Mouse (Mus musculus): ENCODE data around the gene Aprt. TPM values are rescaled to one million over a fixed set of nuclear protein-coding genes. Genes with fewer than 3 reads are reported as not detected.
"Not testable (repeated sequence)": the region's sequence is repeated elsewhere in the genome, so short reads cannot be mapped to it uniquely, and the experiment has no call there.

The Aprt gene
- polyA plus RNA-seq, 1 experiment from 2014 or later = 235 TPM

DNA sequence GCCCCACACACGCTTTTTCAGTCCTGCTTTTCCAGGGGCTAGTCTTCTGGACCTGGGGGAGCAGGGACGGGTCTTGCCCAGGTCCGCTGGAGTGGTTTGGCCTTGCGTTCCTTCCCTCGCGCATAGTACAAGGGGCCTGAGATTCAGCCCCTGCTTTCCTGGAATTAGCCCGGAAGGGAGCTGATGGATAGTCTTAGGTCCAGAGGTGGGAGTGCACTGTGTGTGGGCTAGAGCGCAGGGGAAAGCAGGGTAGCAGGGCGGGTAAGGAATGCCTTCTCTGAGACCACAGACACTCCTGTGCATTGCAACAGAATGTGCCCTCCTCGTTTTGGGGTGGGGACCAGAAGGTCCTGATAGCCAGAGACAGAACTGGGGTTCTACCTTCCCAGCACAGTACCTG lies 407 bp upstream of the Aprt start:
- H3K36me3 ChIP-seq (ENCODE audit: control insufficient read depth, insufficient read depth, low read length) = peaks cover 4% of the 10 kb centered on the region; the same call in 1 of the 2 replicates
- H3K4me2 ChIP-seq (ENCODE audit: low read depth, low read length, severe bottlenecking) = peak overlapping the region; percentile 52; the same call in 1 of the 2 replicates
- peaks cover 24% of the 10 kb centered on the region for H3K4me1 ChIP-seq (replicated peaks; ENCODE audit: control insufficient read depth, insufficient read depth, low read length)
- 42% methylated on average over 10 of the region's 10 CpGs for WGBS
- ATAC-seq (replicated peaks; ENCODE audit: low FRiP score) = peak; percentile 26
- no peak for DNase-seq (ENCODE audit: low spot score)
- no peak overlapping the region for H3K27ac ChIP-seq (ENCODE audit: low read depth, low read length)
- H3K9me3 ChIP-seq (ENCODE audit: control insufficient read depth, low read length) = no peaks in the 10 kb centered on the region
- H3K4me3 ChIP-seq (ENCODE audit: low read depth, low read length) = peak overlapping the region; percentile 44; the same call in 1 of the 2 replicates
- H3K9ac ChIP-seq (ENCODE audit: low read length) = peak overlapping the region; percentile 61
- no peaks in the 10 kb centered on the region for H3K27me3 ChIP-seq (ENCODE audit: control insufficient read depth, insufficient read depth, low read length)

DNA sequence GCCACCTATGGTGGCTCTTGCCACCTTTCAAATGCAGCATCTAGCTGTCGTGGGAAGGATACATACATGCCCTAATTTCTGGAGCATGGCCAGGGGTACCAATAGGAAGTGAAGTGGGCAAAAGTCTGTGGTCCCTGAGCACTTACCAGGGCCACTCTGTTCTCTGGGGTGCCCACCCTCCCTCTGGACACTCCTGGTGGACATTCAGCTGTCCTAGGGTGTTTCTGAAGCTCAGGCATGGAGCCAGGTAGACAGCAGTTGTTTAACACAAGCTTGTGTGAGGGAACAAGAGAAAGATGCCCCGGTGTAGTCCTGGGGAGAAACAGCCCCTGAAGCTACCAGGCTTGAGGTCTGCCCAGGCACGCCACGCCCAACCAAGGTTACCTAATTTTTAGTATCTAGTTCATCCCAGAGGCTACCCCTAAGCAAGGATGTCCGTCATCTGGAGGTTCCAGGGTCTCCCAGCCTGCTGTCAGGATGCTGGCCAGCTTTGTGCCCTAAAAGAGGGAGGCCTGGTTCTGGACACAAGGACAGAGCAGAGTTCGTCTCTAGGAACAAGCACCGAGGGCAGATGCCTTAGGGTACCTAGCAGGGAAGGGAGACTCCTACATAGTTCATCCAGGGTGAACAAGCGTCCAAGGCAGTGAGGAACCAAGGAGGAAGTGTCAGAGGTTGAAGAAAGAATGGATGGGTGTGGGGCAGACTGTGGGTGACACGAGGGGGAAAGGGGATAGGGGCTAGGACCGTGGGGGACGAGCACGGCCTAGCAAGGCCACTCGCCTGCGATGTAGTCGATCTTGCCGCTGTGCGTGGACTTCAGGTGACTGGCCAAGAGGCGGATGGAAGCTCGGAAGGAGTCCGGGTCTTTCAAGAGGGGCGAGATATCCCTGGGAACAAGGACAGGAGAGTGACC lies 718 bp downstream of the Aprt start:
- no peak overlapping the region for H3K27ac ChIP-seq (ENCODE audit: low read depth, low read length)
- H3K4me1 ChIP-seq (replicated peaks; ENCODE audit: control insufficient read depth, insufficient read depth, low read length) = peaks cover 24% of the 10 kb centered on the region
- peaks cover 15% of the 10 kb centered on the region; the same call in 1 of the 2 replicates for H3K36me3 ChIP-seq (ENCODE audit: control insufficient read depth, insufficient read depth, low read length)
- peak overlapping the region; percentile 44 for H3K4me3 ChIP-seq (ENCODE audit: low read depth, low read length)
- peak overlapping the region; percentile 52 for H3K4me2 ChIP-seq (ENCODE audit: low read depth, low read length, severe bottlenecking)
- peak overlapping the region; percentile 61 for H3K9ac ChIP-seq (ENCODE audit: low read length)
- WGBS = 18% methylated on average over 21 of the region's 21 CpGs
- DNase-seq (ENCODE audit: low spot score) (no peak), ATAC-seq (replicated peaks; ENCODE audit: low FRiP score) (peak; percentile 25)
- no peaks in the 10 kb centered on the region for H3K9me3 ChIP-seq (ENCODE audit: control insufficient read depth, low read length)
- no peaks in the 10 kb centered on the region for H3K27me3 ChIP-seq (ENCODE audit: control insufficient read depth, insufficient read depth, low read length)

GRCm38 (mm10) chr8:122575286-122575685 lies 1.4 kb downstream of the Aprt start:
- DNase-seq (ENCODE audit: low spot score) = no peak
- peaks cover 18% of the 10 kb centered on the region for H3K36me3 ChIP-seq (ENCODE audit: control insufficient read depth, insufficient read depth, low read length)
- no peak overlapping the region for H3K27ac ChIP-seq (ENCODE audit: low read depth, low read length)
- no peak overlapping the region for H3K9ac ChIP-seq (ENCODE audit: low read length)
- H3K27me3 ChIP-seq (ENCODE audit: control insufficient read depth, insufficient read depth, low read length) = no peaks in the 10 kb centered on the region
- H3K4me2 ChIP-seq (ENCODE audit: low read depth, low read length, severe bottlenecking) = no peak overlapping the region
- no peaks in the 10 kb centered on the region for H3K9me3 ChIP-seq (ENCODE audit: control insufficient read depth, low read length)
- H3K4me3 ChIP-seq (ENCODE audit: low read depth, low read length) = no peak overlapping the region
- peaks cover 24% of the 10 kb centered on the region for H3K4me1 ChIP-seq (replicated peaks; ENCODE audit: control insufficient read depth, insufficient read depth, low read length)
- 73% methylated on average over 8 of the region's 8 CpGs for WGBS
- ATAC-seq (replicated peaks; ENCODE audit: low FRiP score) = no peak

DNA sequence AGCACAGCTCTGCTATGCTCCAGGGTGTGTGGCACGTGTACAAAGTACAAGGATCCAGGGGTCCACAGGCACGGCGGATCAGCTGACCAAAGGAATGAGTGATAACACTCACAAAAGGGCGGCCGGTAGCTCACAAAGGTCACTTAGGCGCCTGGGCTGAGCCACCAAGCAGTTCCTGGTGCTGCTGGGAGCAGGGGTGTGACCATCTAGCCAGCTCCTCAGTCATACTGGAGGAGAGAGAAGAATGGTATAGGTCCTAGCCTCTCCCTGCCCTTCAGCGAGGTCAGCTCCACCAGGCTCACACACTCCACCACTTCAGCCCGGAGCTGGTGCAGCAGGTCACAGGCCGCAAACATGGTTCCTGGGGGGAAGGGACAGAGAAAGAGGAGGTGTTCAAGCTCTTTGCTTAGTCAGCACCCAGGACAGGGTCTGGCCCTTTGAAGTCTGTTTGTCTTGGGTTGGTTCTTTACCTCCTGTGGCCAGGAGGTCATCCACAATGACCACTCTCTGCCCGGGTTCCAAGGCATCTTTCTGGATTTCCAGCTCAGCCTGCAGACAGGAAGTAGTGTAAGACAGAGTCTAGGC lies 1.9 kb downstream of the Aprt start:
- H3K36me3 ChIP-seq (ENCODE audit: control insufficient read depth, insufficient read depth, low read length) = peaks cover 24% of the 10 kb centered on the region
- H3K4me2 ChIP-seq (ENCODE audit: low read depth, low read length, severe bottlenecking) = no peak overlapping the region
- WGBS = 70% methylated on average over 10 of the region's 10 CpGs
- H3K9me3 ChIP-seq (ENCODE audit: control insufficient read depth, low read length) = no peaks in the 10 kb centered on the region
- H3K9ac ChIP-seq (ENCODE audit: low read length) = no peak overlapping the region
- H3K27ac ChIP-seq (ENCODE audit: low read depth, low read length) = no peak overlapping the region
- no peak for DNase-seq (ENCODE audit: low spot score)
- H3K4me3 ChIP-seq (ENCODE audit: low read depth, low read length) = no peak overlapping the region
- H3K4me1 ChIP-seq (replicated peaks; ENCODE audit: control insufficient read depth, insufficient read depth, low read length) = peaks cover 26% of the 10 kb centered on the region
- ATAC-seq (replicated peaks; ENCODE audit: low FRiP score) = no peak
- H3K27me3 ChIP-seq (ENCODE audit: control insufficient read depth, insufficient read depth, low read length) = no peaks in the 10 kb centered on the region

- H3K4me1 ChIP-seq (replicated peaks; ENCODE audit: control insufficient read depth, insufficient read depth, low read length) = peaks cover 26% of the 10 kb centered on the region; the same call in 1 of the 2 replicates
Observed at GRCm38 (mm10) chr8:122574264-122574663, 2.4 kb downstream of the Aprt start.

DNA sequence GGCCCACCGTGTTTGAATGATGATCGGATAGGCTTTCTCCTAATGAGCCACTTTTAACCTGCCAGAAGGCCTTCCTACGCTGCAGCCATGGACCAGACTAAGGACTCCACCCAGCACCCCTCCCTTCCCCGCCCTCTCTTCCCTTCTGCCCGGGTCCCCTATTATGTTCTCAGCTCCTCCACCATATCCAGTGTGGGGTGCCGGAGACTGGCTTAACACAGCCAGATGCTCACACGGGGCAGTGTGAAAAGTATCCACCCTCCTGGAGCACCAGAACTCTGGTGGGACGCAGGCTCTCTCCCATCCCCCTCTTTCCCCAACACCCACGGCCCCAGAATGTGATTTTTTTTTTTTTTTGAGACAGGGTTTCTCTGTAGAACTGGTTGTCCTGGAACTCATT lies 3.1 kb downstream of the Aprt start:
- Histone ChIP-seq H3K27me3 (ENCODE audit: control insufficient read depth, insufficient read depth, low read length) (no peaks in the 10 kb centered on the region), H3K9ac (ENCODE audit: low read length) (no peak overlapping the region), H3K27ac (ENCODE audit: low read depth, low read length) (0 out of 2 replicates have a peak overlapping the region, but pooled peaks have one; percentile 12), H3K36me3 (ENCODE audit: control insufficient read depth, insufficient read depth, low read length) (peaks cover 24% of the 10 kb centered on the region), H3K4me3 (ENCODE audit: low read depth, low read length) (no peak overlapping the region), H3K4me2 (ENCODE audit: low read depth, low read length, severe bottlenecking) (no peak overlapping the region), H3K4me1 (replicated peaks; ENCODE audit: control insufficient read depth, insufficient read depth, low read length) (peaks cover 24% of the 10 kb centered on the region; the same call in 1 of the 2 replicates), H3K9me3 (ENCODE audit: control insufficient read depth, low read length) (no peaks in the 10 kb centered on the region)
- 53% methylated on average over 9 of the region's 9 CpGs for whole genome bisulfite sequencing
- no peak for DNase-seq (ENCODE audit: low spot score)
- ATAC-seq (replicated peaks; ENCODE audit: low FRiP score) = no peak

More at GRCm38 (mm10) chr8:122574264-122574663, 2.4 kb downstream of the Aprt start:
- 68% methylated on average over 3 of the region's 3 CpGs for WGBS
- Histone ChIP-seq H3K4me2 (ENCODE audit: low read depth, low read length, severe bottlenecking) (no peak overlapping the region), H3K4me3 (ENCODE audit: low read depth, low read length) (no peak overlapping the region), H3K36me3 (ENCODE audit: control insufficient read depth, insufficient read depth, low read length) (peaks cover 24% of the 10 kb centered on the region), H3K9ac (ENCODE audit: low read length) (no peak overlapping the region), H3K9me3 (ENCODE audit: control insufficient read depth, low read length) (no peaks in the 10 kb centered on the region), H3K27me3 (ENCODE audit: control insufficient read depth, insufficient read depth, low read length) (no peaks in the 10 kb centered on the region), H3K27ac (ENCODE audit: low read depth, low read length) (no peak overlapping the region)
- ATAC-seq (replicated peaks; ENCODE audit: low FRiP score) (no peak), DNase-seq (ENCODE audit: low spot score) (no peak)

- H3K36me3 ChIP-seq (ENCODE audit: control insufficient read depth, insufficient read depth, low read length) = peaks cover 24% of the 10 kb centered on the region
- peaks cover 24% of the 10 kb centered on the region; the same call in 1 of the 2 replicates for H3K4me1 ChIP-seq (replicated peaks; ENCODE audit: control insufficient read depth, insufficient read depth, low read length)
- H3K27me3 ChIP-seq (ENCODE audit: control insufficient read depth, insufficient read depth, low read length); H3K4me3 ChIP-seq (ENCODE audit: low read depth, low read length); DNase-seq (ENCODE audit: low spot score); H3K4me2 ChIP-seq (ENCODE audit: low read depth, low read length, severe bottlenecking); ATAC-seq (replicated peaks; ENCODE audit: low FRiP score); H3K9me3 ChIP-seq (ENCODE audit: control insufficient read depth, low read length); H3K9ac ChIP-seq (ENCODE audit: low read length): not testable (repeated sequence)
- 0 out of 2 replicates have a peak overlapping the region, but pooled peaks have one; percentile 12 for H3K27ac ChIP-seq (ENCODE audit: low read depth, low read length)
- WGBS = 40% methylated on average over 4 of the region's 4 CpGs
Observed at GRCm38 (mm10) chr8:122573176-122573575, 3.5 kb downstream of the Aprt start.

DNA sequence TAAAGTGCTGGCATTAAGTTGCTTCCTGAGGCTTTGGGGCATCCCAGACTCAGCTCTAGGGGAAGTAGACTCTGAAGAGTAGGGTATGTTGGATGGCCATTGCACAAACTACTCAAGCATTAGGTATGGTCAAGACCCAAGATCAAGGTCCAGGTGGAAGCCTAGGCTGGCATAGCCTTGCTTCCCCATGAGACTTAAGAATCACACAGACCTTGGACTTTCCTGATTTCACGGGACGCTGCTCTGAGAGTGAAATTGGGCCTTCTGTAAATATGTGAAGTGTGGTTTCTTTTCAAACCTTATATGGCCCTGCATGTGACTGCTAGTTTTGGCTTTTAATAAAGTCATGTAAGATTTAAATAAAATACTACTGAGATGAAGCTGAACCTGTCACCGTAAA lies 4.0 kb downstream of the Aprt start:
- Histone ChIP-seq H3K9me3 (ENCODE audit: control insufficient read depth, low read length) (no peaks in the 10 kb centered on the region), H3K4me2 (ENCODE audit: low read depth, low read length, severe bottlenecking) (no peak overlapping the region), H3K4me1 (replicated peaks; ENCODE audit: control insufficient read depth, insufficient read depth, low read length) (peaks cover 24% of the 10 kb centered on the region; the same call in 1 of the 2 replicates), H3K27ac (ENCODE audit: low read depth, low read length) (no peak overlapping the region), H3K9ac (ENCODE audit: low read length) (no peak overlapping the region), H3K4me3 (ENCODE audit: low read depth, low read length) (no peak overlapping the region), H3K27me3 (ENCODE audit: control insufficient read depth, insufficient read depth, low read length) (no peaks in the 10 kb centered on the region), H3K36me3 (ENCODE audit: control insufficient read depth, insufficient read depth, low read length) (peaks cover 24% of the 10 kb centered on the region)
- no peak for DNase-seq (ENCODE audit: low spot score)
- WGBS = 89% methylated on average over 3 of the region's 3 CpGs
- ATAC-seq (replicated peaks; ENCODE audit: low FRiP score) = no peak
